Mouse (Mus musculus) thymus, postnatal 25 days (tissue): ENCODE data around the gene Zfp933.
"Not testable (repeated sequence)": the region's sequence is repeated elsewhere in the genome, so short reads cannot be mapped to it uniquely, and the experiment has no call there.

Experiments used
- DNase-seq: peaks from one replicate; pipeline ENCODE4 v3.0.0; 2022

Zfp933 gene

GRCm38 (mm10) chr4:147850776-147851175 lies 2.6 kb upstream of the Zfp933 start:
- no peak for DNase-seq

DNA sequence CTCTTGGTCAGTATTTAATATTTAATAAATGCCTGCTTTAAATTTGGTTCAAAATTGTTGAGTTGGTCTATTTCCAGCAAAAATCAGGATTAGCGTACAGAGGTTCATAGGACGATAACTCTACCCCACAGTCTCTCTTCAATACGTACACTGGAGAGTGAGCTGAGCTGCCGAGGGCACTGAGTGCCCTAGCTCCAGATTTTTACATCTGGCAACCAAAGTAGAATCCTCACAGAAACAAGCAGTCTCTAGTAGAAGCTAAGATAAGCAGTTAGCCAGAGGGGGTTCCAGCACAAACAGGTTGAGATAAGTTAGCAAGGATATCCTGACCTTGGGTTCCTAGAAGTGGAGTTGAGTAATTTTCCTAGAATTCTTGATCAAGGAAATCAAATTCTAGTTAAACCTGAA lies 422 bp upstream of the Zfp933 start:
- DNase-seq = no peak

DNA sequence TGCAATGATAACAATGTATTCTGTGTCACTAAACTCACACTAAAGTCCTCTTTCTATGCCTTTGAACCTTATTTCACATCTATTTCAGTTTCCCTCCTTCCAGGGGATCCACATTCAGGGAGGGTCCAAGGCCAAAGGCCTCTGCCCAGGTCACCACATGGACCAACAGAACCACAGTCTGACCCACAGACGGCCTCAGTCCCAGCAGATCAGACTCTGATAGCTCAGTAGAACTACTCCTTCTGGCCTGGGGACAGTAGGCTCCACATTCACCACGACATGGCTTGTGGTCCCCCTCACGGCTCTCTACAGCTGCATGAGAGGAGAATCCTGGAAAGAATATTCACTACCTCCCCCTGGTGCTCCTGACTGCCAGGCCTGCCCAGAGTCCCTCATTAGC lies 5.3 kb downstream of the Zfp933 start:
- no peak for DNase-seq

DNA sequence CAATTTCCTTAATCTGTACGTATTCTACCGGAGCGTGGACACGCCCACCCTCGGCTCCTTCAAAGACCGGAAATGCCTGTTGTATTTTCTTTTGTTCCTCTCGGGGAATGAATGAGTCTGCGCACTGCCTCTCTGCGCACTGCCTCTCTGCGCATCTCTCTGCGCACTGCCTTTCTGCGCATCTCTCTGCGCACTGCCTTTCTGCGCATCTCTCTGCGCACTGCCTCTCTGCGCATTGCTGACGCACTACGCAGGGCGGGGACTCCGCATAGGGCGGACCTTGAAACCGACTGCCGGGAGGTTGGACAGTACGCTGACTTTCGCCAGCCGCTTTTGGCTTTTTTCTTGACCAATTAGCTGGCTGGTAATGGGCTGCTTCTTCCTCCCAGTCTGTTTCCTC lies 8.9 kb downstream of the Zfp933 start:
- DNase-seq = peak; percentile 47

DNA sequence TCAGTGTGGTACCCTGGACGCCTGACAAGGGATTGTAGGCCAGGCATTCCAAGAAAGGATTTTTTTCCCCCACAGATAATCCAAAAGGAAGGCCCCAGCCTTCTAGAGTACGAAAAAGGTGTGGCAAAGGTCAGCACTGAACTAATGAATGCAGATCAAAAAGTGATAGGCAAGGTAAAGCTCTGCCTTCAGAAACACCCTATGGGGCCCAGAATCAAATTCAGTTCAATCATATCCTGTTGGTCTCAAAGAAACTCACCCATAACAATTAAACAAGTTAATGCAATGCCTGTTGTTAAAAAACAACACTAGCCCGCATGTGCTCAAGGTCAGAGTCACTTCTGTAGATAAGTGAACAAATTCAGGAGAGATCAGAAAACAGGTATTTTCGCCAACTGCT lies 23.8 kb downstream of the Zfp933 start:
- DNase-seq = no peak

DNA sequence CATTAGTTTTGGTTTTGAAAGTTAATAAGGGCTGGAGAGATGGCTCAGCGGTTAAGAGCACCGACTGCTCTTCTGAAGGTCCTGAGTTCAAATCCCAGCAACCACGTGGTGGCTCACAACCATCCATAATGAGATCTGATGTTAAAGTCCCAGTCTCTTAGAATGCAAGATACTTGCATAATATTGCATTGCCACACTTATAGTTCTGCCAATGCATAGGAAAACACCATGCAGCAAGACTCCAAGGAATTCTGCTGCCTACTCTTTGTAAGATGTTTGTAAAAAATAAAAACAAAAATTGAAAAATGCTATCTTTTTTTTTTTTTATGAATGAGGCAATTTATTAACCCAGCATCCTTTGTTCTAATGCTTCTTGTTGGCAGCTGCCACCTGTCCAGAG lies 26.8 kb downstream of the Zfp933 start:
- DNase-seq = not testable (repeated sequence)

GRCm38 (mm10) chr4:147819659-147820058 lies 28.5 kb downstream of the Zfp933 start:
- not testable (repeated sequence) for DNase-seq

DNA sequence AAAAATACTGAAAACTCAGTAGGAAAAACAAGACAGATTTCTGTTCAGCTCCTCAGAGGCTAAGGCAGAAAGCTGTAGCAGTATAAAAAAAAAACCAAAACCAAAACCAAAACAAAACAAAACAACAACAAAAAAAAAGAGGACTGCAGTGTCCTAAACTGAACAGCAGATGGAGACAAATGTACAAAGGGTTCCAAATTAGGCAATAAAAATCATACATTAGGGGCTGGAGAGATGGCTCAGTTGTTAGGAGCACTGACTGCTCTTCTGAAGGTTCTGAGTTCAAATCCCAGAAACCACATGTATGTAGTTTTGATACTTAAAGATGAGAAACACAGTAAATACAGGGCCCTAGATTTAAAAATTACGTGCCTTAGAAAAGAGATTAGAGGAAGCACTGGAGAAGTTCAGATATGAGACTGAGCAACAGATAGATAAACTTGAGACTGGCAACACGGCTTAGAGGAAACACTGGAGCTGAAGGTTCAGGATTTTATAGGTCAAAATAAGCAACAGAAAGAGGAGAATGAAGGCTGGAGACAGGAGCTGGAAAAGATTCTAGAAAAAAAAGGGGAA lies 33.5 kb downstream of the Zfp933 start:
- no peak for DNase-seq

DNA sequence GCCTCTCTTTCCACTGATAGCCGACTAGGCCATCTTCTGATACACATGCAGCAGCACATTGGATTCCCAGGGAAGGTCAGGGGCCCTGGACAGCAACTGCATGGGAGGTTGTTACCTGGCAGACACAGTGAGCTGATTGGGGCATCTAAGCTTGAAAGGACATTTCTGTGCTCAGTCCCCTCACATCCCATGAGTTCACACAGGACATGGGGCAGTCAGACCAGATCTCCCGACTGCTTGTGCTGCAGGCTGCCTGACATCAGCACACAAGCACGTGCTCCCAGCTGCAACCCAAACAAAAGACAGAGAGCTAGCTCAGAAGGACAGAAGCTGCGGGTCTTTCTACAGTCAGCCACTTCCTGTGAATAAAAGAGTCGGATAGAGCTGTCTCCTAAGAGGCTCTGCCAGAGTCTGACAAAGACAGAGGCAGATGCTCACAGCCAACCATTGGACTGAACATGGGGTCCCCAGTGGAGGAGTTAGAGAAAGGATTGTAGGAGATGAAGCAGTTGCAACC lies 34.9 kb downstream of the Zfp933 start:
- DNase-seq = peak; percentile 8

DNA sequence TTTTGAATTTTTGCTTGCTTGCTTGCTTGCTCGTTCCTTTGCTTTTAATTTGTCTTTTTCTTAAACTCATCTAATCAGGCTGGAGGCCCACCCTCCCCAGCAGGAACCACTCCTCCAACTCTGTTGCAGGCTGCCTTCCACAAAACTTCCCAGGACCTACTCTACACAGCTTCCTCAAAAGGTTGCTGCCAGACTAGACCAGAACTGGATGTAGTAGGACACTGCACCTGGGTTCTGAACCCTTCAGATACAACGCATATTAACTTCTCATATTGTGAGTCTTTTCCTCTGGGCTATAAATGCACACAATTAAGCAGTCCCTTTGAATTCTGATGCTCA lies 38.2 kb downstream of the Zfp933 start:
- DNase-seq = not testable (repeated sequence)

DNA sequence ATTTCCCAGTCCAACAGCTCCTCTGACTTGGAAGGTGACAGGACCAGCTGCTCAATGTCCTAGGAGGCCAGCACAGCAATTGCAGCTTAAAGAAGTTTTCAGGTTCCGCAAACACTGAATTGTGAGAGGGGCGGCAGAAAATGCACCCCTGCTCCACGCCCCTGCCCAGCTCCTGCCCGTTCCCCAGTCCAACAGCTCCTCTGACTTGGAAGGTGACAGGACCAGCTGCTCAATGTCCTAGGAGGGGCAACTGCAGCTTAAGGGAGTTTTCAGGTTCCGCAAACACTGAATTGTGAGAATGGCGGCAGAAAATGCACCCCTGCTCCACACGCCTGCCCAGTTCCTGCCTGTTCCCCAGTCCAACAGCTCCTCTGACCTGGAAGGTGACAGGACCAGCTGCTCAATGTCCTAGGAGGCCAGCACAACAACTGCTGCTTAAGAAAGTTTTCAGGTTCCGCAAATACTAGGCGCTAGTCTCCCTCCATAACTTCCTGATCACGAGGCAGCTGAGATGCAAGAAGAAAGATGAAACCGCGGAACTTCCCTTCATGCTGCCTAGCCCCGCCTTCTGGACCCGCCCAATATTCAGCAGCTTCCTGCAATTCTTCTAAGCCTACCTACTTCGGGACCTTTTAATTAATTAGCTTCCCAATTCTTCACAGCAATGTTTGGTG lies 38.7 kb downstream of the Zfp933 start, which contains the start of gene Zfp984:
Gene Zfp984 (minus strand): TSS at position 497 of the 674 bp plus-strand sequence.
- peak; percentile 60 for DNase-seq

GRCm38 (mm10) chr4:147808483-147808882 lies 39.7 kb downstream of the Zfp933 start:
- not testable (repeated sequence) for DNase-seq

DNA sequence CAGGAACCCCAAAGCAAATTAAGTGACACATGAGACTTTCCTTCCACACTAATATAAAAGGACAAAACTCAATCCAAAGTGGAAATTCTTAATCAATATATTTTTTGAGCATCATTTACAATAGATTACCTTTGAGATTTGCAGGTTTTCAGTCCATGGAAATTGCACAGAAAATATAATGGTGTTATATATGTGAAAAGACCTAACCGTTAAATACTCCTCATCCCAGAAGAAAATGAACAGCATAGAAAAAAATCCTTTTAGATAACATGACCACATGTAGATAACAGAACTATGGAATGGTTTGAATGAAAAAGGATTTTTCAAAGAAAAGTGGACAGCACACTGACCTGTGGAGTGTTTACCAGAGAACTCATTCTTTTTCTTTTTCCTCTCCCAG lies 52.9 kb downstream of the Zfp933 start:
- not testable (repeated sequence) for DNase-seq

DNA sequence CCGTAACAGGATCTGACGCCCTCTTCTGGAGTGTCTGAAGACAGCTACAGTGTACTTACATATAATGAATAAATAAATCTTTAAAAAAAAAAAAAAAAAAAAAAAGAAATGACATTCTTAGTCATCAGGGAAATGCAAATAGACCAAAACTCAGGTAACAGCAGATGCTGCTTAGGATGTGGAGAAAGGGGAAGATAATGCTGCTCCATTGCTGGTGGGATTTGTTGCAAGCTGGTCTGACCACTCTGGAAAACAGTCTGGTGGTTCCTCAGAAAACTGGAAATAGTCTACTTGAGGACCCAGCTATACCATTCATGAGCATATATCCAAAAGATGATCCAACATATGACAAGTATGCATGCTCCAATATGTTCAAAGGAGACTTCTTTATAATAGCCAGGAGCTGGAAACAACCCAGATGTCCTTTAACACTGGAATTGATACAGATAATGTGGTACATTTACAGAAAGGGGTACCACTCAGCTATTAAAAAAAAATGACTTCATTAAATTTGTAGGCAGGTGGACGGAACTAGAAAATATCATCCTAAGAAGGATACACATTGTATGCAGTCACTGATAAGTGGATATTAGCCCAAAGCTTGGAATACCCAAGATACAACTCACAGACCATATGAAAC lies 54.0 kb downstream of the Zfp933 start:
- not testable (repeated sequence) for DNase-seq

- not testable (repeated sequence) for DNase-seq
These were observed 54.7 kb downstream of the Zfp933 start for GRCm38 (mm10) chr4:147793390-147793916.

DNA sequence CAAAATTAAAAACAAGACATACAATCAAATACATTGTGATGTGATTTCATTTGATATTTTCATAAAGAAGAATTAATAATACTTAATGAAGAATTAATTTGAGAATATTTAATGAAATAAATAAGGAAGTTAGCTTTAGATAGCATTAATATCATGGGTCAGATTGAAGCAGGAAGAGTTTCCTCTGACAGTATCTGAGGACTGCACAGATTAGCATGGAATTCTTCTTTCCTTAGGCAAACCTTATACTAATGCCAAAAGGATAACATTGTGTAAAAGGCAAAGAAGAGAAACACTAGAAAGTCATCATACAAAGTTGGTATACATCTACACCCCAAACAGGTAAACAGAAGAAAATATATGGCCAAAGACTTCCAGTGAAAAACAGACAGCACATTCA lies 56.4 kb downstream of the Zfp933 start:
- not testable (repeated sequence) for DNase-seq
